Mouse (Mus musculus) spleen, adult 2 months (tissue): ENCODE measurements around the gene Pou2f2. TPM values are rescaled to one million over a fixed set of nuclear protein-coding genes. Genes with fewer than 3 reads are reported as not detected.
A peak's percentile ranks its signal among the peaks of the same experiment; 100 is the strongest.

Experiments used
- DNase-seq, 2 experiments: peaks; one replicate each; pipeline versions ENCODE4 v3.0.0 to v3.0.0-alpha.2; 2012 to 2021; ENCODE audit warnings: low spot score in 2 of 2, low read depth in 1 of 2
- H3K27ac ChIP-seq: fragments of 200-500 bp; 2 replicates; pipeline ENCODE4 v1.5.1; 2012; ENCODE audit warnings: low read length, inconsistent platforms; ENCODE audit not compliant: insufficient read depth
- H3K27me3 ChIP-seq: fragments of 200-500 bp; 2 replicates; pipeline ENCODE4 v1.6.1; 2012; ENCODE audit warnings: mild to moderate bottlenecking, moderate library complexity, low read length, inconsistent platforms; ENCODE audit not compliant: control insufficient read depth, insufficient read depth
- H3K36me3 ChIP-seq: fragments of 200-500 bp; 2 replicates; pipeline ENCODE4 v1.6.1; 2012; ENCODE audit warnings: mild to moderate bottlenecking, low read length, inconsistent platforms; ENCODE audit not compliant: control insufficient read depth, insufficient read depth
- H3K4me1 ChIP-seq: fragments of 200-500 bp; 2 replicates; pipeline ENCODE4 v1.6.1; 2011; ENCODE audit warnings: inconsistent platforms; ENCODE audit not compliant: control insufficient read depth, insufficient read depth, insufficient read length
- H3K4me3 ChIP-seq: fragments of 200-500 bp; 2 replicates; pipeline ENCODE4 v1.5.1; 2011; ENCODE audit warnings: mild to moderate bottlenecking, inconsistent platforms; ENCODE audit not compliant: insufficient read depth, insufficient read length; ENCODE audit errors: extremely low read depth
- CTCF ChIP-seq: fragments of 200-500 bp; IDR thresholded peaks from 2 replicates; pipeline ENCODE4 v1.5.1; 2011; ENCODE audit warnings: mild to moderate bottlenecking, inconsistent platforms; ENCODE audit not compliant: insufficient read depth, insufficient read length, insufficient replicate concordance; ENCODE audit errors: extremely low read depth
- POLR2A ChIP-seq: fragments of 200-500 bp; IDR thresholded peaks from 2 replicates; pipeline ENCODE4 v1.6.1; 2011; ENCODE audit warnings: low read depth, low read length, inconsistent platforms
- WGBS: fragments of 180-500 bp; shearing (Covaris S2); methylation state at CpG from one replicate; pipeline ENCODE4 v1.1.7; 2018; 5-methylcytosine and 5-hydroxymethylcytosine counted together
- polyA plus RNA-seq: library from polyadenylated mRNA; depleted of rRNA; stranded (reverse); fragments of >200 nt; gene quantifications from 2 replicates; pipeline ENCODE4 v1.2.3, GENCODE M21; 2012

The Pou2f2 gene
- polyA plus RNA-seq, 1 experiment = 61.7 TPM

DNA sequence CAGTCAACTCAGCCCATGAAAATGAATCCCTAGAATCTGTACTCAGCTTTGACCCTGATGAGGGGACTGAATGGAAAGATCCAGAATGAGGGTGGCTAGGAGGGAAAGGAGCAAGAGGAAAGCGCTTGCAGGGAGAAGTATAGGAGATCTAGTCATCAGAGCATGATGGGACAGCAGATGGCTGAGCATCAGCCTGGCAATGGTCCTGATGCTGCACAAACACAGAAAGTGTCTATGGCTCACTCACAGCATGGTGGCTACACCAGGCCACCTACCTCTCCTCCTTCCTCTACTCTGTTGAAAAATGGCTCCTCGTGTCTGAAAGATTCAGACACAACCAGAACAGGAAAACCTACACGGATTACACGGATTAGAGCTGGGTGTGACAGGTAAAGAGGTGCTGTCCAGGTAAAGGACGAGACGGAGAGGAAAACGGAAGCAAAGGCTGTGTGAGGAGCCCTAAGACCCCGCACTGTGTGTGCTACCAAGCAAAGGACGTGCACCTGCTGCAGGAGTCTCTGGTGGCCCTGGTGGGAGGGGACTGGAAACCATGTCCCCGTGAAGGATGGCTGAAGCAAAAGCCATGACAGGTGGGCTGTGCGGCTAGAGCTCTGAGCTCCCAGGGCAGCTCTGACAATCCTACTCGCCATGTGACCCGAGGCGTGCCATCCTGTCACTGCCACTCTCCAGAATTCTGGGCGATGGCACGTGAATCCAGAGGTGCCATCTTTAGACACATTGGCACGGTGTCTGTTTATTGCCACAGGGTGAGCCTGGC lies 67.2 kb downstream of the Pou2f2 start:
- Histone ChIP-seq H3K27me3 (no peaks in the 10 kb centered on the region), H3K27ac (peak overlapping the region; percentile 83), H3K4me1 (peaks cover 23% of the 10 kb centered on the region), H3K36me3 (peaks cover 26% of the 10 kb centered on the region), H3K4me3 (no peak overlapping the region)
- WGBS = 64% methylated on average over 17 of the region's 17 CpGs
- DNase-seq = peak in 1 of 2 experiments; percentile 45
- no peak for TF ChIP-seq POLR2A
- TF ChIP-seq CTCF = no peak

DNA sequence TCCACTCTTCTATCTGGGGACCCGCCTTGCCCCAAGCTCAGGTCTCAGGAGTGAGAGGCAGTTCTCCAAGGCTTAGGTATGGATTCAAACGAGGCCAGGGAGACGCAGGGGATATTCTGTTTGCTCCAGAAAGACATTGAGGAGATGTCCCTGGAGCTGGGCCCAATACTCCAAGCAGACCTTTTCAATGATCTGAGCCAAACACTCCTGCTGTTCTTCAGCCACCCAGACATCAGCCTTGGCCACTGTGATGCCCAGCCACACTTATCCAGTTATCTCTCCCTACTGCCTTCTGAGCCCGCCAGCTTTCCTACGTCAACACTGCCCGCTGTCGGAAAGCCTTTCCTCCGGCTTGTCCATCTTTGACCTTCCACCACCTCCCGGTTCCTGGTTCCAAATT lies 69.2 kb downstream of the Pou2f2 start:
- TF ChIP-seq CTCF = no peak
- no peak for TF ChIP-seq POLR2A
- H3K27me3 ChIP-seq = no peaks in the 10 kb centered on the region
- no peak overlapping the region for H3K4me3 ChIP-seq
- WGBS = 94% methylated on average over 9 of the region's 9 CpGs
- no peak for DNase-seq
- no peak overlapping the region for H3K27ac ChIP-seq
- peaks cover 31% of the 10 kb centered on the region; the same call in 1 of the 2 replicates for H3K4me1 ChIP-seq
- H3K36me3 ChIP-seq = peaks cover 19% of the 10 kb centered on the region

DNA sequence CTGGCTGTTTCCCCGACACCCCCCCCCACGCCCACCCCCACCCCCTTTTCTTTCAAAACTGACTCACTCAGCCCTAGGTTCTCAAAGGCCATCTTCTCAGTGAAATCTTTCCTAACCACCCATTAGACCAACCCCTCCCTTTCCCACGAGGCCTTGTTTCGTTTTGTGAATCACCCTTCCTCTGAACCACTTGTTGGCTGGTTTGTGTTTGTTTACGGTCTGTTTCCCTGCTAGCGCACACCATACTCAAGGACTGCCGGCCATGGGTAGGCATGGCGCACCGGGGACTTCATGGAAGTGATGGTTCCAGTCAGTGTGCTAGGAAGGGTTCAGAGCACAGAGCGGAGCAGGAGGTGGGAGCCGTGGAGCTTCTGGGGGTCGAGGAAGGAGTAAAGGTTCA lies 70.2 kb downstream of the Pou2f2 start:
- Histone ChIP-seq H3K4me3 (no peak overlapping the region), H3K27me3 (no peaks in the 10 kb centered on the region), H3K36me3 (peaks cover 10% of the 10 kb centered on the region), H3K4me1 (peaks cover 31% of the 10 kb centered on the region; the same call in 1 of the 2 replicates), H3K27ac (0 out of 2 replicates have a peak overlapping the region, but pooled peaks have one; percentile 10)
- no peak for DNase-seq
- TF ChIP-seq CTCF (no peak), POLR2A (no peak)
- 69% methylated on average over 12 of the region's 12 CpGs for WGBS

DNA sequence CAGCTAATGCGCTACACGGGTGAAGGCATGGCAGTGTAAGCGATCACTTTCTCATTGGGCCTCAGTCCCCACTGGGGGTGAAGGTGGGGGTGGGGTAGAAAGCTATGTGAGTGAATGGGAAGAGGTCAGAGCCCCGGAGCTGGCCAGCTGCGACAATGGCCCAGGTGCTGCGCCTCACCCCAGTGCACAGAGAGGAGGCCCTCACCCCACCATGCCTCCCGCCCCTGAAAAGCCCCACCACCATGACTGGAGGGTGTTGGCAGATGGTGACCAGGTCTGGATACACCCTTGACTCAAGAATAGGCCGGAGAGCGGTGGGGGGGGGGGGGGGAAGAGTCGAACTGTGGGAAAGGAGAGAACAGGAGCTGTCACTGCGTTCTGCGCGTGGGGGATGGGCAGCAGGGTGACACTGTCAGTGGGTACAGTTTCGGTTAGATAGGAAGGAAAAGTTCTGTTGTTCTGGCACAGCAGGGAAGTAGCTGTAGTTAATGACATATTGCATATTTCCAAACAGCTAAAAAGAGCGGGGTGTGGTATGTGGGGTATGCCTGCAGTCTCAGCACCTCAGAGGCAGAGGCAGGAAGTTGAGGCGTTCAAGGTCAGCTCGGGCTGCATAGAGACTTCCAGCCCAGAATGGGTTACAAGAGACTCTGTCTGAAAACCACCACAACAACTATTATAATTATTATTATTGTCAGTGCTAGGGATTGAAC lies 72.6 kb downstream of the Pou2f2 start:
- H3K4me1 ChIP-seq = peaks cover 19% of the 10 kb centered on the region; the same call in 1 of the 2 replicates
- 13% methylated on average over 16 of the region's 17 CpGs for WGBS
- no peaks in the 10 kb centered on the region for H3K27me3 ChIP-seq
- peak in 1 of 2 experiments; percentile 45 for DNase-seq
- peak overlapping the region; percentile 53 for H3K27ac ChIP-seq
- no peak overlapping the region for H3K4me3 ChIP-seq
- peaks cover 6% of the 10 kb centered on the region for H3K36me3 ChIP-seq
- TF ChIP-seq POLR2A (no peak), CTCF (no peak)

DNA sequence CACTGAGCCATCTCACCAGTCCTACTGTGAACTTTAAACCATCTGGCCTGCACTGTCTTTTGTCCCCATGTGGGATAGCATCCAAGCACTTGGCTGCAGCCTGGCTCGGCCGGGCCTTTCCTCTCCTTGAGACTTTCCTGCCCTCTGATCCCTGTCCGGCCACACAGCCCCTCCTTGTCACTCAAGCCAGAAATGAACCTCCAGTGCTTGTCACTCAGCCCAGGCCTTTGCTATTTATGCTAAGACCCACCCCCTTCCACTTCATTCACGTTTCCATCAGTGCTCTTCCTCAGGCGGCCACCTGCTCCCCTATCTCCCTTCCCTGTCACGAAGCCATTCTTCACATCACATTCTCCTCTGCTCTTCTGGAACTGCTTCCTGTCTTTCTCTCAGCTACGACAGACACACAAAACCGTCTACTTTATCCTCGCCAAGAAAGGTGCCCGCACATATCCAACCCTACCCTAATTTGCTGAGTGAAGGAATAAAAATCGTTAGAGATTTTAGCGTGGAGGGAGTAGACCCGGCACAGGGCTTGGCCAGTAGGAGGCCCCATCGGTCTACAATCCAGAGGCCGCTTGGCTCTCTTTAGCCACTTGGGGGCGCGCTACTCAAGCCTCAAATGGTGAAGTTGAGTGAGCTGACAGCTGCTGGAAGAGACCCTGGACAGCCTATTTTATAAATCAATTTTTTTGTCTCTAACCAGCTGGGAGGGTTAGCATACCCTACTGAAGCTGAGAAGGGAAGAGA lies 73.9 kb downstream of the Pou2f2 start:
- TF ChIP-seq POLR2A = no peak
- peak; percentile 100 for TF ChIP-seq CTCF
- Histone ChIP-seq H3K4me3 (no peak overlapping the region), H3K36me3 (peaks cover 6% of the 10 kb centered on the region), H3K4me1 (peaks cover 18% of the 10 kb centered on the region; the same call in 1 of the 2 replicates), H3K27me3 (no peaks in the 10 kb centered on the region), H3K27ac (no peak overlapping the region)
- DNase-seq = peak; percentile 72 to 84
- WGBS = 24% methylated on average over 17 of the region's 17 CpGs

DNA sequence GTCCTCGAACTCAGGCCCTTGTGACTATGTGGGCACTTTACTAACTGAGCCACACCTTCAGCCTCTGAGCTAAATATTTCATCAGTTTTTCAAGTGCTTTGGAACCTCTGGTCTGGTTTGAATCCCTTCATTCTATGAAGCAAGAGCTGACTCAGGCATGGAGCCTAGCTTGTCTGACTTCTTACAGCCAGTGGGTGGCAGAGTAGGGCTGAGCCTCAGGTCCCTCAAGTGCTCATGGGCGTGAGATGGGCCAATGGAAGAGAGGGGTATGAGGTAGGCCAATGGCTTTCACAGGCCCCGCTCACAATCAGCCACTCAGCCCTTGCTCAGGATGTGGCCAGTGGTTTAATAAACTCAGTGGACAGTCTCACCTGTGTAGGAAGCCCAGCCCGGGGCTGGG lies 79.9 kb downstream of the Pou2f2 start:
- TF ChIP-seq CTCF (no peak), POLR2A (no peak)
- H3K27me3 ChIP-seq = no peaks in the 10 kb centered on the region
- no peak overlapping the region for H3K27ac ChIP-seq
- WGBS = 82% methylated on average over 4 of the region's 4 CpGs
- peaks cover 37% of the 10 kb centered on the region for H3K36me3 ChIP-seq
- H3K4me1 ChIP-seq = no peaks in the 10 kb centered on the region
- no peak for DNase-seq
- H3K4me3 ChIP-seq = no peak overlapping the region
